Mouse (Mus musculus) forebrain, embryonic 11.5 days (tissue): Measurements from ENCODE around the gene Dmkn. TPM values are rescaled to one million over a fixed set of nuclear protein-coding genes. Genes with fewer than 3 reads are reported as not detected.

ENCODE experiments used
- ATAC-seq: fragments of 200-750 bp; cut with Nextera tagmentation; replicated peaks from 2 replicates; pipeline ENCODE4 v1.8.0; 2017; ENCODE audit warnings: moderate TSS enrichment; ENCODE audit not compliant: low FRiP score
- DNase-seq: peaks from one replicate; pipeline ENCODE4 v3.0.0-alpha.2; 2017; ENCODE audit warnings: low spot score
- H3K27ac ChIP-seq: fragments of 300-500 bp; sonication (generic); 2 replicates; pipeline ENCODE4 v1.5.1; 2014; ENCODE audit warnings: low read depth, low read length
- H3K27me3 ChIP-seq: fragments of 300-500 bp; sonication (generic); 2 replicates; pipeline ENCODE4 v1.6.1; 2014; ENCODE audit warnings: mild to moderate bottlenecking, low read length, mixed read lengths; ENCODE audit not compliant: control insufficient read depth, insufficient read depth
- H3K36me3 ChIP-seq: fragments of 300-500 bp; sonication (generic); 2 replicates; pipeline ENCODE4 v1.6.1; 2014; ENCODE audit warnings: mild to moderate bottlenecking, low read length, moderate library complexity, mixed read lengths; ENCODE audit not compliant: control insufficient read depth, insufficient read depth
- H3K4me1 ChIP-seq: fragments of 300-500 bp; sonication (generic); replicated peaks from 2 replicates; pipeline ENCODE4 v1.6.1; 2014; ENCODE audit warnings: low read length, mixed read lengths; ENCODE audit not compliant: control insufficient read depth, insufficient read depth
- H3K4me2 ChIP-seq: fragments of 300-500 bp; sonication (generic); 2 replicates; pipeline ENCODE4 v1.6.1; 2014; ENCODE audit warnings: low read depth, mild to moderate bottlenecking, low read length, moderate library complexity, mixed read lengths; ENCODE audit not compliant: severe bottlenecking
- H3K4me3 ChIP-seq: fragments of 300-500 bp; sonication (generic); 2 replicates; pipeline ENCODE4 v1.5.1; 2014; ENCODE audit warnings: low read depth, low read length
- H3K9ac ChIP-seq: fragments of 300-500 bp; sonication (generic); 2 replicates; pipeline ENCODE4 v1.6.1; 2014; ENCODE audit warnings: low read length
- H3K9me3 ChIP-seq: fragments of 300-500 bp; sonication (generic); 2 replicates; pipeline ENCODE4 v1.6.1; 2016; ENCODE audit warnings: low read length, mixed read lengths; ENCODE audit not compliant: control insufficient read depth
- WGBS: fragments of 180-500 bp; shearing (Covaris S2); extraction: QIAGEN DNeasy Blood & Tissue Kit; methylation state at CpG from one replicate; pipeline ENCODE4 v1.1.7; 2014; 5-methylcytosine and 5-hydroxymethylcytosine counted together
- polyA plus RNA-seq: library from polyadenylated mRNA; unstranded; fragments of >200 nt; fragmentation: Nextera tagmentation; extraction: Ambion mirVana; gene quantifications from 2 replicates; pipeline ENCODE4 v1.2.1, GENCODE M21; 2014

Dmkn gene
- polyA plus RNA-seq, 1 experiment from 2014 or later, result not detected

DNA sequence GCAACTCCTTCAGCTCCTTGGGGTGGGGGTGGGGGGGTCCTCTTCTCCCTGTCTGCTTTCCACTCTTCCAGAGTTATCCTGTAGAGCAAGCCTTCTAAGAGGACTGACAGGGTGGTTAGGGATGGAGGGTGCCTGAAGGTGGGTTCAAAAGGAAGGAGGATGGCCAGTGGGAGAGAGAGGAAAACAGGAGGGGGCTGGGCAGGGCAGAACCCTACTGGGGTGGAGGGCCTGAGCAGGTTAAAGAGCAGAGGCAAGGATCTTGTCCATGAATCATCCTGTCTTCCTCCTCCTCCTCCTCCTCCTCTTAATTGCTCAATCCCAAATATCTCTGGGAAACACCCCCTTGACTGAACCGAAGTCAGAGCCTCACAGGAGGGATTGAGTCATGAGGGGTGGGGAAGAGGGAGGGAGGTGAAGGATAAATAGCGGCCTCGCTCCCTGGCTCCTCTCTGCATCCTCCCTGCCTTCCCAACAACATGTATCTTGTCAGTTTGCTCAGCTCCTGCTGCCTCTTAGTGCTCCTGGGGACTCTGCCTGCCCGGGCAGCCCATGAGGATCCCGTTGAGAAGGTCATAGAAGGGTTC, 12.4 kb upstream of the Dmkn start, which contains the start of gene Sbsn:
Gene Sbsn, plus strand, starts transcription at position 386 of the 584 bp plus-strand sequence.
- no peak within 1 kb of the TSS for H3K27ac ChIP-seq
- DNase-seq, result no peak
- ATAC-seq, result no peak
- 81% methylated on average over 5 of the region's 5 CpGs for WGBS
- H3K4me3 ChIP-seq, result no peak within 1 kb of the TSS
- no peaks in the 10 kb centered on the region; the same call in 1 of the 2 replicates for H3K9me3 ChIP-seq
- H3K27me3 ChIP-seq, result no peaks in the 10 kb centered on the region
- no peaks in the 10 kb centered on the region for H3K4me1 ChIP-seq
- peaks cover 3% of the 10 kb centered on the region; the same call in 1 of the 2 replicates for H3K36me3 ChIP-seq
- H3K9ac ChIP-seq, result no peak within 1 kb of the TSS
- no peak within 1 kb of the TSS for H3K4me2 ChIP-seq

GRCm38 (mm10) chr7:30757001-30757400, 6.6 kb upstream of the Dmkn start:
- no peaks in the 10 kb centered on the region; the same call in 1 of the 2 replicates for H3K9me3 ChIP-seq
- no peak for DNase-seq
- H3K4me3 ChIP-seq, result no peak overlapping the region
- H3K36me3 ChIP-seq, result peaks cover 3% of the 10 kb centered on the region; the same call in 1 of the 2 replicates
- H3K4me1 ChIP-seq, result no peaks in the 10 kb centered on the region
- H3K9ac ChIP-seq, result no peak overlapping the region
- no peak overlapping the region for H3K4me2 ChIP-seq
- 82% methylated on average over 3 of the region's 3 CpGs for WGBS
- H3K27me3 ChIP-seq, result no peaks in the 10 kb centered on the region
- H3K27ac ChIP-seq, result no peak overlapping the region
- no peak for ATAC-seq

- Histone ChIP-seq H3K4me1 (no peaks in the 10 kb centered on the region), H3K4me3 (no peak overlapping the region), H3K9me3 (no peaks in the 10 kb centered on the region; the same call in 1 of the 2 replicates), H3K36me3 (peaks cover 3% of the 10 kb centered on the region; the same call in 1 of the 2 replicates), H3K9ac (no peak overlapping the region), H3K27ac (no peak overlapping the region), H3K27me3 (no peaks in the 10 kb centered on the region), H3K4me2 (no peak overlapping the region)
- DNase-seq (peak; percentile 62), ATAC-seq (no peak)
- WGBS, result 40% methylated on average over 4 of the region's 4 CpGs
Observed at GRCm38 (mm10) chr7:30758853-30759252, 4.7 kb upstream of the Dmkn start.

- no peaks in the 10 kb centered on the region for H3K4me1 ChIP-seq
- no peak for ATAC-seq
- no peak overlapping the region for H3K27ac ChIP-seq
- no peaks in the 10 kb centered on the region for H3K9me3 ChIP-seq
- no peak overlapping the region for H3K9ac ChIP-seq
- WGBS, result 81% methylated on average over 4 of the region's 4 CpGs
- DNase-seq, result no peak
- no peak overlapping the region for H3K4me2 ChIP-seq
- H3K4me3 ChIP-seq, result no peak overlapping the region
- H3K36me3 ChIP-seq, result no peaks in the 10 kb centered on the region
- H3K27me3 ChIP-seq, result no peaks in the 10 kb centered on the region
Observed at GRCm38 (mm10) chr7:30761769-30762352, 1.7 kb upstream of the Dmkn start.

GRCm38 (mm10) chr7:30765173-30765572, 1.6 kb downstream of the Dmkn start:
- Histone ChIP-seq H3K36me3 (no peaks in the 10 kb centered on the region), H3K27me3 (no peaks in the 10 kb centered on the region), H3K27ac (no peak overlapping the region), H3K9ac (no peak overlapping the region), H3K4me3 (no peak overlapping the region), H3K4me2 (no peak overlapping the region), H3K4me1 (no peaks in the 10 kb centered on the region), H3K9me3 (no peaks in the 10 kb centered on the region)
- no peak for ATAC-seq
- peak; percentile 58 for DNase-seq
- WGBS, result 44% methylated on average over 11 of the region's 11 CpGs

DNA sequence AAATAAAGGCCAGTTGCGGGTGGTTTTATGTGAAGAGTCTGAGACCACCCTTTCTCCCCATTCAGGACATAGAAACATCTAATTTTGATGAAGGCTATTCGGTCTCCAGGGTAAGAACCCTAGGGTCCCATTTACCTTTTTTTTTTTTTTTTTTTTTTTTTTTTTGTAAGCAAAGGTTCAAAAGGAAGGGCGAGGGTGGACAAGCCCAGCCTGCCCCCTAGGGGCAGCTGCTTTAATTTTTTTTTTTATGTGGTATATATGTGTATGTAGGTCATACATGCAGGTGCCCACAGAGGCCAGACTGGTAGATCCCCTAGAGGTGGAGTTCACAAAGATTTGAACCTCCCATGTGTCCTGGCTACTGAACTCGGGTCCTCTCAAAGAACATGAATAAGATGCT, 2.9 kb downstream of the Dmkn start:
- H3K4me2 ChIP-seq, result no peak overlapping the region
- H3K4me3 ChIP-seq, result no peak overlapping the region
- ATAC-seq (no peak), DNase-seq (no peak)
- no peak overlapping the region for H3K9ac ChIP-seq
- no peaks in the 10 kb centered on the region for H3K36me3 ChIP-seq
- H3K27me3 ChIP-seq, result no peaks in the 10 kb centered on the region
- no peaks in the 10 kb centered on the region for H3K9me3 ChIP-seq
- no peaks in the 10 kb centered on the region for H3K4me1 ChIP-seq
- WGBS, result 94% methylated on average over 4 of the region's 4 CpGs
- no peak overlapping the region for H3K27ac ChIP-seq

- Histone ChIP-seq H3K9ac (no peak overlapping the region), H3K27me3 (no peaks in the 10 kb centered on the region), H3K9me3 (peaks cover 2% of the 10 kb centered on the region; the same call in 1 of the 2 replicates), H3K4me2 (no peak overlapping the region), H3K4me3 (no peak overlapping the region), H3K4me1 (no peaks in the 10 kb centered on the region), H3K36me3 (no peaks in the 10 kb centered on the region), H3K27ac (no peak overlapping the region)
- DNase-seq (no peak), ATAC-seq (no peak)
- 34% methylated on average over 9 of the region's 9 CpGs for WGBS
Observed at GRCm38 (mm10) chr7:30769236-30769635, 5.7 kb downstream of the Dmkn start.

DNA sequence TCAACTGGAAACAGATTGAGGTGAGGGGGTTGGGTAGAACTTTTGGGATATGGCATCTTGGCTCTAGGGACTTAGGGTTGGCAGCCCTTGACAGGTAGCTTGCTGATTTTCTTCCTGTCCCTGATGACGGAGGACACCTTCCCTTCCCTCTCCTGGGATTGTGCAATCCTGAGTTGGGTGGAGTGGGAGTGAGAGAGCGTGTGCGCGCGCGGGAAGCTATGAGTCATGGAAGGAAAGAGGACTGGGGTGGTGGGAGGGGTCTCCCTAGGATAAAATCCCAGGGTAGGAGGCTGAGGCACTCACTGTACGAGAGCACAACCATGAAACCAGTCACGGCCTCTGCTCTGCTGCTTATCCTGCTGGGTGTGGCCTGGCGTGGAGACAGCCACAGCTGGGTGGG, 12.5 kb downstream of the Dmkn start:
- H3K9me3 ChIP-seq, result peaks cover 2% of the 10 kb centered on the region; the same call in 1 of the 2 replicates
- no peaks in the 10 kb centered on the region for H3K4me1 ChIP-seq
- no peaks in the 10 kb centered on the region for H3K27me3 ChIP-seq
- DNase-seq (no peak), ATAC-seq (no peak)
- no peak overlapping the region for H3K9ac ChIP-seq
- H3K4me3 ChIP-seq, result no peak overlapping the region
- H3K27ac ChIP-seq, result no peak overlapping the region
- H3K4me2 ChIP-seq, result no peak overlapping the region
- no peaks in the 10 kb centered on the region for H3K36me3 ChIP-seq
- 95% methylated on average over 9 of the region's 9 CpGs for WGBS

GRCm38 (mm10) chr7:30777081-30777579, 13.6 kb downstream of the Dmkn start:
- H3K9me3 ChIP-seq, result no peaks in the 10 kb centered on the region
- ATAC-seq, result no peak

More at GRCm38 (mm10) chr7:30777081-30777579, 13.6 kb downstream of the Dmkn start:
- Histone ChIP-seq H3K4me3 (no peak overlapping the region), H3K4me2 (no peak overlapping the region), H3K27me3 (no peaks in the 10 kb centered on the region), H3K27ac (no peak overlapping the region), H3K4me1 (no peaks in the 10 kb centered on the region), H3K9ac (no peak overlapping the region), H3K36me3 (no peaks in the 10 kb centered on the region)
- WGBS, result 40% methylated on average over 7 of the region's 7 CpGs
- no peak for DNase-seq
